Mouse (Mus musculus) hindbrain, embryonic 12.5 days (tissue): ENCODE results near the gene Anapc13. TPM values are rescaled to one million over a fixed set of nuclear protein-coding genes. Genes with fewer than 3 reads are reported as not detected.

Experiments used
- ATAC-seq: fragments of 200-750 bp; cut with Nextera tagmentation; 2 replicates; pipeline ENCODE4 v1.8.0; 2017; ENCODE audit warnings: moderate TSS enrichment; ENCODE audit not compliant: low FRiP score
- H3K27ac ChIP-seq: fragments of 300-500 bp; sonication (generic); 2 replicates; pipeline ENCODE4 v1.5.1; 2016; ENCODE audit warnings: mild to moderate bottlenecking
- H3K27me3 ChIP-seq: fragments of 300-500 bp; sonication (generic); 2 replicates; pipeline ENCODE4 v1.6.1; 2016; ENCODE audit warnings: mild to moderate bottlenecking
- H3K36me3 ChIP-seq: fragments of 300-500 bp; sonication (generic); 2 replicates; pipeline ENCODE4 v1.6.1; 2016; ENCODE audit warnings: mild to moderate bottlenecking
- H3K4me1 ChIP-seq: fragments of 300-500 bp; sonication (generic); 2 replicates; pipeline ENCODE4 v1.6.1; 2016
- H3K4me2 ChIP-seq: fragments of 300-500 bp; sonication (generic); replicated peaks from 2 replicates; pipeline ENCODE4 v1.6.1; 2016; ENCODE audit warnings: mild to moderate bottlenecking
- H3K4me3 ChIP-seq: fragments of 300-500 bp; sonication (generic); 2 replicates; pipeline ENCODE4 v1.5.1; 2016; ENCODE audit warnings: mild to moderate bottlenecking
- H3K9ac ChIP-seq: fragments of 300-500 bp; sonication (generic); 2 replicates; pipeline ENCODE4 v1.6.1; 2016; ENCODE audit warnings: mild to moderate bottlenecking, moderate library complexity
- H3K9me3 ChIP-seq: fragments of 300-500 bp; sonication (generic); replicated peaks from 2 replicates; pipeline ENCODE4 v1.6.1; 2016; ENCODE audit warnings: mild to moderate bottlenecking
- WGBS: fragments of 180-500 bp; shearing (Covaris S2); methylation state at CpG from one replicate; pipeline ENCODE4 v1.1.7; 2016; 5-methylcytosine and 5-hydroxymethylcytosine counted together
- polyA plus RNA-seq: library from polyadenylated mRNA; unstranded; fragments of >200 nt; fragmentation: Nextera tagmentation; extraction: Ambion mirVana; gene quantifications from 2 replicates; pipeline ENCODE4 v1.2.1, GENCODE M21; 2016

Anapc13 gene
- polyA plus RNA-seq, 1 experiment from 2014 or later = 171 TPM

DNA sequence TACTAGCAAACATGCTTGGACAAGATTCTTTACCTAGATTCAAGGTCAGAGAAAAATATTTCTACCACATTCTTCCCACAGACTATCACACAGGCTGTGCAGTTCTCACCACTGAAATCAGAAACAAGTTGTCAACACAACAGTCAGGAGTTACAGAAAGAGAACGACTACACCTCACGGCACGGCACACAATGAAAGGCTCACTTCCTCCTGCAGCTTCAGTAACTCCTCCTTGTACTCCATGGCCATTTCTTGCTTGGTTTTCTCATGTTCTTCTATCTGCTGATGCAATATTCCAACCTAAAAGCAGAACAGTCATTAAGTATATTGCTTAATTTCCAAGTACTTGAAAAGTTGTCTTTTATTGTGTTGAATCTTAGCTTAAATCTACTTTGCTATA is 11.0 kb upstream of the Anapc13 start:
- no peak overlapping the region for H3K9ac ChIP-seq
- H3K4me3 ChIP-seq = no peak overlapping the region
- no peaks in the 10 kb centered on the region for H3K4me1 ChIP-seq
- H3K27ac ChIP-seq = no peak overlapping the region
- WGBS = 91% methylated on average over 3 of the region's 3 CpGs
- ATAC-seq = no peak
- no peaks in the 10 kb centered on the region for H3K27me3 ChIP-seq
- H3K4me2 ChIP-seq = no peak overlapping the region
- H3K9me3 ChIP-seq = no peaks in the 10 kb centered on the region
- H3K36me3 ChIP-seq = peaks cover 55% of the 10 kb centered on the region

DNA sequence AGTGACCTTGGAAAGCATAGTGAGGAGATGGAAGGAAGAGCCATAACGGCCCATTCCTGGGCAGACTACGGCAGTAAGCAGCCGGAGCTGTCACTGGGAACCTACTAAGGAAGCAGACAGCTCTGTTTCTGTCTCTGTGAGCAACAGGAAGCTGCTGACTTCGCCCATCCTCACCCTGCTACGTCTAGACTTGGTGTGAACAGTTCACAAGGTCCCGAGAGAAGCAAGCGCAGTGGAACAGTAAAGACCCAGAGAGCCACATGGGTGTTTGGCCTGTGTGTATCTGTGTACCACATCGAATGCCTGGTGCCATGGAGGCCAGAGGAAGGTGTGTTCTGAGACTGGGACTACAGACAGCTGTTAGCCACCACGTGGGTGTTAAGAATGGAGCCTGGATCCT is 9.8 kb upstream of the Anapc13 start:
- no peak overlapping the region for H3K4me3 ChIP-seq
- no peak for ATAC-seq
- peaks cover 48% of the 10 kb centered on the region for H3K36me3 ChIP-seq
- no peak overlapping the region for H3K27ac ChIP-seq
- no peaks in the 10 kb centered on the region for H3K9me3 ChIP-seq
- no peaks in the 10 kb centered on the region for H3K4me1 ChIP-seq
- no peaks in the 10 kb centered on the region for H3K27me3 ChIP-seq
- WGBS = 87% methylated on average over 9 of the region's 9 CpGs
- no peak overlapping the region for H3K4me2 ChIP-seq
- no peak overlapping the region for H3K9ac ChIP-seq

DNA sequence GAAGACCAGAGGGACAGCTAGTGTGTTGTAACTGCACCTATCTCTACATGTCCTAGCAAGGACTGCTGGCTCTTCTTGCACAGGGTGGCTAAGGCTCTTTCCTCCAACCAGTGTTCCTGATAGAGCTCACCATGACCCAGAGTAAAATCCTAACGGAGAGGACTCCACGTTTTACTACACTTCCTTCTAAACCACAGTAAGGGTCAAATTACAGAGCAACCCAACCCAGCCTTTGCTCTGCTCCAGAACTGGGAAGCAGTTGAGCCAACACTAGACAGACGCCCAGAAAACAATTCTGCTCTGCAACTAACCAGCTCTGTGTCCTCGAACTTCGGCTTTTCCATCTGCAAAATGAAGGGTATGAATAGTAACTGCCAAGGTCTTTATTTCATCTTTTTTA is 4.7 kb upstream of the Anapc13 start:
- H3K27ac ChIP-seq = no peak overlapping the region
- H3K4me1 ChIP-seq = peaks cover 10% of the 10 kb centered on the region
- no peaks in the 10 kb centered on the region for H3K27me3 ChIP-seq
- no peak overlapping the region for H3K9ac ChIP-seq
- no peaks in the 10 kb centered on the region for H3K9me3 ChIP-seq
- 67% methylated on average over 5 of the region's 5 CpGs for WGBS
- H3K4me2 ChIP-seq = no peak overlapping the region
- no peak for ATAC-seq
- peaks cover 9% of the 10 kb centered on the region for H3K36me3 ChIP-seq
- H3K4me3 ChIP-seq = no peak overlapping the region

DNA sequence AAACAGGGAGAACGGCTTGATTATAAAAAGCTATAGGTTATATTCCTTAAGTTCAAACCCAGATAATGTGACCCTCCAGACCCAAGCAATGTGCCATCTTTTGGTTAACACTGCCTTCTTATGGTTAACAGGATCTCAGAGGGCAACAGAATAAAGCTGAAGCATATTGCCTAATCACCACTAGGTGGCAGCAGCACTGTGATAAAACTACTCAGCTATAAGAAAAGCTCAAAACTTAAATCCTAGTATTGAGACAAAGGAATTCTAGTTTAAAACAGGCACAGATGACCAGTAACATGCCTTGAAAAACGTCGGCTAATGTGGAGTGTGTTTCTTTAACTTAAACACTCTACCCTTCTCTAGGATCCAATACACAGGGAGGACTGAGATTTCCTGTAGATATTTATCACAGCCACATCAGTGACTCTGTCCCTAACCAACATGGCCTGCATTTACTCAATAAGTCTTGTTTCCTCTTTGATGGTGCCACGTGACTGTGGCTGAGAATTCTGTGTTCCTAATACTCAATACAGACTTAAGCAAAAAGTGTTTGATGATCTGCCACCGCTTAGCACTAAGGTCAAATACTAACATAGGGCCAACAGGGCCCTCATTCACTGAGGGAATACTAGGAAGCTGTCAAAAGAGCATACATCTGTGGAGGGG is 3.8 kb upstream of the Anapc13 start:
- Histone ChIP-seq H3K27me3 (no peaks in the 10 kb centered on the region), H3K4me3 (no peak overlapping the region), H3K4me1 (peaks cover 15% of the 10 kb centered on the region), H3K9ac (no peak overlapping the region), H3K36me3 (peaks cover 7% of the 10 kb centered on the region), H3K27ac (no peak overlapping the region), H3K9me3 (no peaks in the 10 kb centered on the region), H3K4me2 (no peak overlapping the region)
- WGBS = 39% methylated on average over 5 of the region's 5 CpGs
- ATAC-seq = no peak

GRCm38 (mm10) chr9:102622876-102623275 is 3.2 kb upstream of the Anapc13 start:
- Histone ChIP-seq H3K27me3 (no peaks in the 10 kb centered on the region), H3K4me2 (no peak overlapping the region), H3K36me3 (peaks cover 7% of the 10 kb centered on the region), H3K9me3 (no peaks in the 10 kb centered on the region), H3K9ac (no peak overlapping the region), H3K4me3 (no peak overlapping the region), H3K4me1 (peaks cover 20% of the 10 kb centered on the region), H3K27ac (no peak overlapping the region)
- ATAC-seq = no peak
- whole genome bisulfite sequencing = 87% methylated on average over 6 of the region's 6 CpGs

GRCm38 (mm10) chr9:102623581-102623980 is 2.5 kb upstream of the Anapc13 start:
- H3K4me1 ChIP-seq = peaks cover 20% of the 10 kb centered on the region
- H3K36me3 ChIP-seq = peaks cover 3% of the 10 kb centered on the region; the same call in 1 of the 2 replicates
- no peak overlapping the region for H3K9ac ChIP-seq
- ATAC-seq = no peak
- H3K4me2 ChIP-seq = no peak overlapping the region
- 88% methylated on average over 7 of the region's 7 CpGs for WGBS
- no peaks in the 10 kb centered on the region for H3K27me3 ChIP-seq
- H3K27ac ChIP-seq = no peak overlapping the region
- H3K9me3 ChIP-seq = no peaks in the 10 kb centered on the region
- H3K4me3 ChIP-seq = no peak overlapping the region

DNA sequence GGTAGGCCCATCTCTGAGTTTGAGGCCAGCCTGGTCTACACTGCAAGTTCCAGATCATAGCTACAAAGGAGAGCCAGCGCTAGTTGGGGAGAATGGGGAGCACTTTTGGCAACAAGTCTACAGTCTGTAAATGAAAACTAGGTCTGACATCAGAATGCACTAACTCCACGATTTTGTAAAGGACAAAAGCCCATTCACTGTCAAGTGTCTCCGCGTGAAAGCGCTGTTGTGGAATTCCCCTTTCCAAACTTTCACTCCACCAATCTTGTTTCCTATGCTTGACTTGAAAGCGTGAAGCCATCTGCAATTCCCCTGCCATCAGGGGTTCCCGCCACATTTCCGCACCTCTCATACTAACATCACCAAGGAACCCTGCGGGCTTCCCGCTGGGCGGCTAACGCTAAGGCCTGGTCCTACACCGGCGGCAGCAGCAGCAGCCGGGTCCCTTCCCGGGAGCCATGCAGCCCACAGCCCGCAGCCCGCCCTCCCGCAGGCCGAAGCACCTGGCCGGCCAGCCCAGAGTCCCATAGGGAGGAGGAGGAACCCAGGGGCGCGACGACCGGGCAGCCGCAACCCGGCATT is 604 bp upstream of the Anapc13 start:
- peak overlapping the region; percentile 87 for H3K4me3 ChIP-seq
- H3K27me3 ChIP-seq = no peaks in the 10 kb centered on the region
- peaks cover 20% of the 10 kb centered on the region for H3K4me1 ChIP-seq
- peak; percentile 72 for ATAC-seq
- under 1% methylated on average over 21 of the region's 27 CpGs for WGBS
- peak overlapping the region; percentile 96 for H3K27ac ChIP-seq
- H3K36me3 ChIP-seq = no peaks in the 10 kb centered on the region
- peak overlapping the region; percentile 95 for H3K9ac ChIP-seq
- H3K9me3 ChIP-seq = no peaks in the 10 kb centered on the region
- peak overlapping the region; percentile 73 for H3K4me2 ChIP-seq

- peaks cover 20% of the 10 kb centered on the region for H3K4me1 ChIP-seq
- WGBS = 2% methylated on average over 9 of the region's 9 CpGs
Measured at GRCm38 (mm10) chr9:102626839-102627225, 736 bp downstream of the Anapc13 start.

GRCm38 (mm10) chr9:102627442-102627841 is 1.3 kb downstream of the Anapc13 start:
- peak overlapping the region; percentile 87 for H3K4me3 ChIP-seq
- H3K36me3 ChIP-seq = 0 out of 2 replicates have a peak, but pooled peaks cover 8% of the 10 kb centered on the region
- H3K9me3 ChIP-seq = no peaks in the 10 kb centered on the region
- peak overlapping the region; percentile 95 for H3K9ac ChIP-seq
- peak overlapping the region; percentile 96 for H3K27ac ChIP-seq
- H3K27me3 ChIP-seq = no peaks in the 10 kb centered on the region
- H3K4me2 ChIP-seq = peak overlapping the region; percentile 73
- H3K4me1 ChIP-seq = peaks cover 20% of the 10 kb centered on the region
- WGBS = 86% methylated on average over 7 of the region's 7 CpGs
- no peak for ATAC-seq

More at GRCm38 (mm10) chr9:102626839-102627225, 736 bp downstream of the Anapc13 start:
- peak overlapping the region; percentile 87 for H3K4me3 ChIP-seq
- no peak for ATAC-seq
- H3K36me3 ChIP-seq = 0 out of 2 replicates have a peak, but pooled peaks cover 3% of the 10 kb centered on the region
- peak overlapping the region; percentile 96 for H3K27ac ChIP-seq
- H3K9me3 ChIP-seq = no peaks in the 10 kb centered on the region
- peak overlapping the region; percentile 73 for H3K4me2 ChIP-seq
- H3K9ac ChIP-seq = peak overlapping the region; percentile 95
- no peaks in the 10 kb centered on the region for H3K27me3 ChIP-seq

DNA sequence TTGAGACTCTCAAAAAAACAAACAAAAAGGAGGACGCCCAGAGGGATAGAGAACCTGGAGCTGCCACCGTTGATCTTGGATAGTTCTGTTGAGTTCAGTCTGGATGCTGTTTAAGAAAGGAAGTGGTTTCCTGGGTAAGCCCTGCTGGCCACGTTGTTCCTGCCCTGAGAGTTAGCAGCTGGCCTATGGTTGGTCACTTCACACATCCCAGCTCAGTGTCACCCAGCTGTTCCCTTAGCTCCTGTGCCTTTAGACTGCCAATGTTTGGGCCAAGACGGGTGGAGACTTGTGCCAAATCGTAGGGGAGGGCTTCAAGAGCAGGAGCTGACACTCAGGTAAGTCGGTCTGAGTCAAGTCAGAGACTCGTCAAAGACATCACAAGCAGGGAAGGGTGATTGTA is 3.0 kb downstream of the Anapc13 start:
- H3K4me1 ChIP-seq = peaks cover 20% of the 10 kb centered on the region
- WGBS = 75% methylated on average over 7 of the region's 7 CpGs

DNA sequence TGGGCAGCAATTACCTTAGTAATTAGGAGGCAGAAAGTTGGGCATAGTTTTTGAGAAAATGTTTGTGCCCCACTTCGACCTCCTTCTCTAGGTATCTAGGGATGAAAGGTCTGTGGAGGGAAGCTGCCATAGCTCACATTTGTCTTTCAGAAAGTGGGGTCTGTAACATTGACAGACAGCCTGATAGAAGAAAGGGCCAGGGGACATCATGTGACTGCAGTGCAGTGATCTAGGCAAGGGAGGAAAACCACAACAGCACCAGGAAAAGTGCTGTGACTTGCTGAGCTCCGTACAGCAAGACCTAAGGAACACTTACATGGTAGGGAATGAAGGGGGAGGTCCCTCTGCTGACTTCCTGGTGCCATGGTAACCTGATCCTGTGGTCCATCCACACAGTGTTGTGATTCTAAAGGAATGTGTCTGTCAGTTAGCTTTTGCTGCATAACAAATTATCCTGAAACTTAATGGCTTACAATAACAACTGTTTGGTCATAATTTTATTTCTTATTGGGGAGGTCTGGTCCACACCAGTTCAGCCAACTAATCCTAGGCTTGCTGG is 5.6 kb downstream of the Anapc13 start:
- H3K27ac ChIP-seq = no peak overlapping the region
- no peaks in the 10 kb centered on the region for H3K9me3 ChIP-seq
- H3K4me2 ChIP-seq = no peak overlapping the region
- peaks cover 10% of the 10 kb centered on the region for H3K4me1 ChIP-seq
- H3K27me3 ChIP-seq = no peaks in the 10 kb centered on the region
- no peak overlapping the region for H3K9ac ChIP-seq
- H3K4me3 ChIP-seq = no peak overlapping the region
- ATAC-seq = no peak
- peaks cover 13% of the 10 kb centered on the region; the same call in 1 of the 2 replicates for H3K36me3 ChIP-seq
- WGBS = 64% methylated on average over 2 of the region's 2 CpGs

More for the DNA sequence above, 3.0 kb downstream of the Anapc13 start:
- Histone ChIP-seq H3K4me3 (no peak overlapping the region), H3K9ac (no peak overlapping the region), H3K27ac (no peak overlapping the region), H3K4me2 (no peak overlapping the region), H3K9me3 (no peaks in the 10 kb centered on the region), H3K27me3 (no peaks in the 10 kb centered on the region), H3K36me3 (0 out of 2 replicates have a peak, but pooled peaks cover 10% of the 10 kb centered on the region)
- ATAC-seq = no peak

- Histone ChIP-seq H3K9ac (no peak overlapping the region), H3K9me3 (no peaks in the 10 kb centered on the region), H3K4me1 (peaks cover 10% of the 10 kb centered on the region), H3K27me3 (no peaks in the 10 kb centered on the region), H3K27ac (no peak overlapping the region), H3K36me3 (peaks cover 13% of the 10 kb centered on the region; the same call in 1 of the 2 replicates), H3K4me2 (no peak overlapping the region), H3K4me3 (no peak overlapping the region)
- ATAC-seq = no peak
- 97% methylated on average over 4 of the region's 4 CpGs for WGBS
Measured at GRCm38 (mm10) chr9:102632173-102632572, 6.1 kb downstream of the Anapc13 start.
